Mouse (Mus musculus) cerebellum, adult 8-10 months (tissue): Measurements from ENCODE around the gene Atg13.

Source experiments
- DNase-seq: peaks from one replicate; pipeline ENCODE4 v3.0.0; 2022

The Atg13 gene

DNA sequence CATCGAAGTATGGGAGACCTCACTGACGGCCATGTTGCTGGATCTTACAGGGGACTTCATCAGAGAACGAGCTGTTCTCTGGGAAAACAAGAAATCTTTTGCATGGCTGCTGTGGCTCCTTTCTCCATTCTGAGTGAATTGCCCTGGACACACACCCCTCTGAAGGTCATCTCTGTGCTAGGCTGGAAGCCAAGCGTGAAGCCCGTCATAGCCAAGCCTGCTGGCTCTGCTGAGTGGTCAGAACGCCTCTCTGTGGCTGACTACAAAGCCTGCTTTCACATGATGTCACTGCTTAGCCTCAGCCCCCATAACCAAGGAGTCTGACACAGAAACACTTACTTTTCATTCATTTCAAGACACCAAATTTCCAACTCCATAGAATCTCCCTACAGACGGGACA is 20.9 kb downstream of the Atg13 start:
- no peak for DNase-seq

GRCm38 (mm10) chr2:91683919-91684318 is 26.5 kb downstream of the Atg13 start:
- DNase-seq = no peak

- peak; percentile 42 for DNase-seq
Measured at GRCm38 (mm10) chr2:91682850-91683249, 27.5 kb downstream of the Atg13 start.

- no peak for DNase-seq
Measured at GRCm38 (mm10) chr2:91676961-91677360, 33.4 kb downstream of the Atg13 start.

- no peak for DNase-seq
Measured at GRCm38 (mm10) chr2:91676420-91676819, 34.0 kb downstream of the Atg13 start.

DNA sequence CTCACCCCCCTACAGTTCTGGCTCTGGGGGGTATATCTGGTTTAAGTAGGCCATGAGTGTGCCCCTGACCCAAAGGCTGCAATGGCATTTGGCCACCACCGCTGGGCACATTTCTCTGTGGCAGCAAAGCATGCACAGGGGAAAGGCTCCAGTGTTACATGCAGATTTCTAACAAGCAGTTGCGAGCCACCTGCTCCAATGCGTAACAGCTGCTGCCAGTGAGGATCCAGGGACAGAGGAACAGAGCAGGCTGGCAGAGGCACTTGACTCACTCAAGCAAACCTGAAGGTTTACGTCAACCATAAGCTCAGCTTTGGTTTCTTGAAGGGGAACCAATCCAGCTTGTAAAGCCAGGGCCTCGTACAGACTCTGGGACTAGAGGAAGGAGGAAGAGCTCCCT is 35.5 kb downstream of the Atg13 start:
- no peak for DNase-seq

DNA sequence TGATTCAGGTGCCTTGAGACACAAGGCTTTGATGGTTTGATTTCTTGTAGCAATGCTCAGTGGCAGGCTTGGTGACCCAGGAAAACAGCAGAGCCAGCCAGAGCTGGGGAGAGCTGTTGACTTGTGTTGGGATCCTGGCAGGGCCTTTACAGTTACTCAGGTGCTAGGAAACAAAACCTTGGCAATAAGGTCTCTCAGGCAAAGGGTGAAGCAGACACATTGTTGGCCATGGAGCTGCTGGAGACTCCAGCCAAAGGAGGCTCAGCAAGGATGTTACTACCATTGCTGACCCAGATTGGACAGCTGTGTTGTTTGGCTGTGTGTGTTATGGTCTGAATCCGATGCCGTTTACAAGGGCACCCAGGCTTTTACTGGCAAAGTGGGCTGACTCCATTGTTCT is 36.8 kb downstream of the Atg13 start:
- no peak for DNase-seq

GRCm38 (mm10) chr2:91670038-91670437 is 40.3 kb downstream of the Atg13 start:
- no peak for DNase-seq

- no peak for DNase-seq
Measured at GRCm38 (mm10) chr2:91669326-91669725, 41.0 kb downstream of the Atg13 start.

DNA sequence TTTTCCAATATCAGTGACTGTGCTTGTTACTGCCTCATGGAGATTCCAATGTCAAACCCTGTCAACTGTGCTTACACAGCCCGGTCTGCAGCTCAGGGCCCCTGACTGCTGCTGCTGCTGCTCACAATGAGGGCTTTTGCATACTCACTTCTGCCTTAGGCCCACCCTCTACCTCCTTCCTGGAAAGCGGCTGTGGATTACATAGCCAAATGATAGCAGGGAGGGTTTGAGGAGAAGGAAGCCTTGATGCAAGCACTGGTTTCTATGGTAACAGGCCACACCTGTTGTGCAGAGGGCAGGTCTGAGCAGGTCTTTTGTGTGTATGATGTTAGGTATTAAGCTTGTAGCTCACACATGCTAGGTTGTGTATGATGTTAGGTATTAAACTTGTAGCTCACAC is 42.6 kb downstream of the Atg13 start:
- DNase-seq = no peak

DNA sequence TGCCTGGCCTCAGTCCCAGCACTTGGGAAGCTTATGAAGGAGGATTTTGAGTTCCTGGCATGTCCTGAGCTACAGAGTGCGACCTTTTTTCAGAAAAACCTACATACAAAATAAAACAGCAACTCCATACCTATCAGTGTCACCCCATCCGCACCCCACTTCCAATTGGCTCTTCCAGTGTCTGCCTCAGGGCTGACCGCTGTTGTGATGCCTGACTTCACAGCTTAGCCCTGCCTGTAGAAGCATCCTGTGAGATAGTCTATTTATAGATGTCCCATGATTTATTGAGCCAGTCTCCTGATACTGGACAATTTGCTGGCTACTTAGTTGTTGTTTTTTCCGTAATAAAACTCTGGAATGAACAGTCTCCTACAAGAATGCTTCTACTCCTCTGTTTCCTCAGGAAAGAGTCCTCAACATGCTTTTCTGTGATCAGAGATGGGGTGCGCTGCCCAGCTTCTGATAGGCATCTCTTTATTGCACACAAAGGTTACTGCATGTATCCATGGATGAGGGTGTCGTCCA is 43.9 kb downstream of the Atg13 start:
- no peak for DNase-seq

- no peak for DNase-seq
Measured at GRCm38 (mm10) chr2:91664780-91665179, 45.6 kb downstream of the Atg13 start.

GRCm38 (mm10) chr2:91660981-91661380 is 49.4 kb downstream of the Atg13 start:
- DNase-seq = no peak

DNA sequence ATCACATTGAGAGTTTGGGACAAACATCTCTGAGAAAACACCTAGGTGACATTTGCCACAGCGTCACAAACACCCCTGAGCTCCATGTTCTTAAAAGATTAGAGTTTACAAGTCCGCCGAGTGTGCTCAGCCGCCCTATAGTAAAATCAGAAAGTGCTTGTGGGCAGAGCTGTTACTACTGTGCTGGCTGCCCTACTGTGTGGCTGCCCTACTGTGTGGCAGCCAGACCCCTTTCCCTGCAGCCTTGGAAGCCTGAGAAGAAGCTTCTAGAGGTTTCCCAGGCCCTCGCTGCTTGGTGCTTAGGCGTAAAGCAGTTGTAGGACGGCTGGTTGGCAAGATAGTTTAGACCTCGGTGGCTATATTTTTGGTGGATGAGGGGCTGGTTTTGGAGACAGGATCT is 50.7 kb downstream of the Atg13 start:
- DNase-seq = no peak

DNA sequence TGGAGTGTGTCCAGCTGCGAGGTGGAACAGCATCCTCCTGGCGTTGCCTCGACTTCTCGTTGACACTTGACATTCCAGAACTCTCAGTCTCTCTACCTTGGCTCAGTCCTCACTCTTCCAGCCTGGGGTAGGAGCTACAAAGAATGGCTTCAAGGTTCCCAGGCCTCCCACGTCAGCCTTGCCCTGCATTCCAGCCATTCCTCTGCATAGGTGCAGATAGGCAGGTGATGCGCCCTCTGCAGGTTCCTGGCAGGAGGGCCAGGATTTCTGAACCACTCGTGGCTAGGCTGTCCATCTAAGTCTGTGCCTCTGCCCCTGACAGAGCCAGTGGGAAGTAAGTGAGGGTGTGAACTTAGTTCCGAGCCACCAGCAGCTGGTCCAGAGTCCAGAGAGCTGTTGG is 53.6 kb downstream of the Atg13 start:
- no peak for DNase-seq

- DNase-seq = no peak
Measured at GRCm38 (mm10) chr2:91655827-91656226, 54.5 kb downstream of the Atg13 start.

- DNase-seq = no peak
Measured at GRCm38 (mm10) chr2:91655388-91655787, 55.0 kb downstream of the Atg13 start.

DNA sequence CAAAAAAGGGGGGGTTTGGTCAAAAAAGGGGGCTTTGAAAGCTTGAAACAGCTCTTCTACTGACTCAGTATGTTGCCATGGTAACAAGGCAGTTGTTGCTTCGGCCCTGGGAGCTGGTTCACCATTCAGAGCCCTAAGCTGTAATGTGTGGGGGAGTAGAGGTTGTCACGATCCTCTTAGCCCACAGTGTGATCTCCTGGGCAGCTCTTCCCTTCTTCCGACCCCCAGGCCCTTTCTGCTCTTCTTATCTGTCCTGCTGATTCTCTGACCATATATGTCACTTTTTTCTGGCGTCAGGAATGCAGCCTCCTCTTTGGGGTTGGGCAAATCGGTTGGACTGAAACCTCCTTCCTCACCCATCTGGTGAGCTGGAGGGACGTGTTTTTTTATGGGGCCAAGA is 57.5 kb downstream of the Atg13 start:
- DNase-seq = no peak

DNA sequence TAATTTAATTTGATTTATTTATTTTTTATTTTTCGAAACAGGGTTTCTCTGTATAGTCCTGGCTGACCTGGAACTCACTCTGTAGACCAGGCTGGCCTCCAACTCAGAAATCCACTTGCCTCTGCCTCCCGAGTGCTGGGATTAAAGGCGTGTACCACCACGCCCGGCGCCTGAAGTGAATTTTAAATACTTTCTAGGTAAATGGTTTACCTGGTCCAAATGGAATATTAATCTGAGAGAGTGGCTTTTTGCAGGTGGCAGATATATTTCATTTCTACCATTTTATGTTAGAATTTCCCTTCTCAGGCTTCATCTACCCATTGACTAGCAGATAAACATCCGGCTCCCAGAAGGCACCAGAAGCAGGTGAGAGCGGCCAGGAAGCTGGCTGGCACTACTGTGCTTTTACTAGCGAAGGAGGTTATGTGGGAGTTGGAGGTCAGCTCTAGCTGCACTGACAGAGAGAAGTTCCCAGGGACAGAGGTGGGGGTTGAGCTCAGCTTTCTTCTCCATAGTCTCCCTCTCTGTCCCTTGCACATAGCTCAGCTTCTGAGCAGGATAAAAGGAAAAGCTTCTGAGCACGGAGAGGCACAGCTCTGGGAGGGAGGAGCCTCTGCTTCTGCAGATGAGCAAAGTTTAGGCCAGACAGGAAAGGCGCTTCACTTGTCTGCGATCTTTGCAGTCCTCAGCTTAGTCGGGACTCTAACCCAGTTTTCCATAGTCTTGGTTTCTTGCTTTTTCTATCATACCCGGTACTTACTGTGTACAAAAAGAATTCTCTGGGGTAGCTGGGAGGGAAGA is 58.7 kb downstream of the Atg13 start:
- DNase-seq = no peak

GRCm38 (mm10) chr2:91650360-91650995 is 59.9 kb downstream of the Atg13 start:
- DNase-seq = no peak

DNA sequence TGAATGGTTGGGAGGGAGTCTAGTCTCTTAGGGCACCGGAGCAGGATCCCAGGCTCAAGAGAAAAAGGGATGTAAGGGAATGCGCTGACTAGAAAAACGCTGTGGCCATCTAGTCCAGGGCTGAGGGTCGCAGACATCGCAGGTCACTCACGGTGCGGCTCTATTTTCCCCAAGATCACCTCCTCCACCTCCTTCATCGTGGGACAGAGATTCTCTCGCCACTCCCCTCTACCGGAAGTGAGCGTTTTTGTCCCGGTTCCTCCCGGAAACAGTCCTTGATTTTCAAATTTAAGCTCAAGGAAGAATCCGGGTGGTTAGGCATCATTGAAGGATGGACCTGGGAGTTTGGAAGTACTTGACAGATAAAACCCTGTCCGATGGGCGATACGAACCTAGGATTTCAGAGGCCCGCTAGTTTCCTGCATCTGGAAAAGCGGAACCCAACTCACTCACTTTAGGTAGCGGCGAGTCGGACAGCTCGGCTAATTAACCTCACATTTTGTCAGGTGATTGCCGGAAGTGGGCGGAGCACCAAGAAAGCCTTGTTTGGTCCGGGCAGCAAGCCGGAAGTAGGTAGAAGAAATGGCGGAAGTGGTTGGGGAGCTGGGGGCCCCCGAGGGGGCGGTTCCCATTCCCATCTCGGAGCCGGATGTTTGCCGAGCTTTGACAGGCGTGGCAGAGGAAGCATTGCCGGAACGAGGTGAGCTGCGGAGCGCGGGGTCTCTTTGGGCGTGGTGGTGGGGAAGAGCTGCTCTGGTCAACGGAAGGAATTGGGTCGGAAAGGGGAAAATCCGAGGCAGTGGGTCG is 60.6 kb downstream of the Atg13 start, which contains the start of the genes Zfp408 and Arhgap1:
Zfp408 (minus strand) TSS at position 239 of the 807 bp plus-strand sequence.
Arhgap1 (plus strand) TSS at position 308 of the 807 bp plus-strand sequence.
- DNase-seq = peak; percentile 97

DNA sequence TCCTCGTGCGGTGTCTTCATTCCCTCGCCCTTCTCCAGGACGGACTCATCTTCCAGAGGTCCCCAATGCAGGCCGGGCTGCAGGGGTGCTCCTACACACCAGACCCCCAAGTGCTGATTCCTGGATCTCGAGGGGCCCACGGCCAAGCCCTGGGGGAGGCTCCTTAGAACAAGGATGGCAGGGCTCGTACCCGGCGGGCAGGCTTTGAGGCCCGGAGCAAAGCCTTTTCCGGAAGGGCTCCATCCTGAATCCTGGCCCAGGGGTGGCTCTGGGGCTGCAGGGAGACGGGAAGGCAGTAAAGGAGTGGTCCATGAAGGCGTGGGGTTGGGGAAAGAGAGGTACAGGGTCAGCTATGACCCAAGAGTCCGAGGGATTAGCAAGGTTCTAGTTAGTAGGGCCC is 61.2 kb downstream of the Atg13 start:
- DNase-seq = no peak

DNA sequence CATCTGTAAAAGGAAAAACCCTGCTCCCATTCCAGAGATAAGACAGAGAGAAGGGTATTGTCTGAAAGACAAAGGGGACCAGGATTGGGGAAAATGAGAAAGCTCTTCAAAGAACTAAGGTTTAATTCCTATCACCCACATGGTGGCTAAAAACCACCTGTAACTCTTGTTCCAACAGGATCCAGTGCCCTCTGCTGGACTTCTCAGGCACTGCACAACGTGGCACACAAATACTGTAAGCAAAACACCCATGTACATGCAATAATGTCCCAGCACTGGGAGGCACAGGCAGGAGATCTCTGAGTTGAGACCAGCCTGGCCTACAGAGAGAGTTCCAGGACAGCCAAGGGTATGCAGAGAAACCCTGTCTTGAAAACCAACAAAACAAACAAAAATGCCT is 63.6 kb downstream of the Atg13 start:
- DNase-seq = peak; percentile 48
